Mouse (Mus musculus): ENCODE results near the gene Dglucy.

- TF ChIP-seq POLR2A (IDR thresholded peaks at IDR 0.05; ENCODE audit: low read depth, low read length) (no peak), CTCF (IDR thresholded peaks at IDR 0.05; ENCODE audit: borderline replicate concordance, insufficient read depth, low read length) (no peak)
These were observed 40.4 kb upstream of the Dglucy start for GRCm38 (mm10) chr12:100738498-100738897.
